Mouse (Mus musculus) naive thymus-derived CD4-positive, alpha-beta T cell, adult 2 months (primary cell): Measurements from ENCODE around the gene Zfp319.
A peak's percentile ranks its signal among the peaks of the same experiment; 100 is the strongest.
"Not testable (repeated sequence)": the region's sequence is repeated elsewhere in the genome, so short reads cannot be mapped to it uniquely, and the experiment has no call there.

ENCODE experiments used
- DNase-seq: peaks from one replicate; pipeline ENCODE4 v3.0.0-alpha.2; 2011; ENCODE audit warnings: low read depth

Gene Zfp319

DNA sequence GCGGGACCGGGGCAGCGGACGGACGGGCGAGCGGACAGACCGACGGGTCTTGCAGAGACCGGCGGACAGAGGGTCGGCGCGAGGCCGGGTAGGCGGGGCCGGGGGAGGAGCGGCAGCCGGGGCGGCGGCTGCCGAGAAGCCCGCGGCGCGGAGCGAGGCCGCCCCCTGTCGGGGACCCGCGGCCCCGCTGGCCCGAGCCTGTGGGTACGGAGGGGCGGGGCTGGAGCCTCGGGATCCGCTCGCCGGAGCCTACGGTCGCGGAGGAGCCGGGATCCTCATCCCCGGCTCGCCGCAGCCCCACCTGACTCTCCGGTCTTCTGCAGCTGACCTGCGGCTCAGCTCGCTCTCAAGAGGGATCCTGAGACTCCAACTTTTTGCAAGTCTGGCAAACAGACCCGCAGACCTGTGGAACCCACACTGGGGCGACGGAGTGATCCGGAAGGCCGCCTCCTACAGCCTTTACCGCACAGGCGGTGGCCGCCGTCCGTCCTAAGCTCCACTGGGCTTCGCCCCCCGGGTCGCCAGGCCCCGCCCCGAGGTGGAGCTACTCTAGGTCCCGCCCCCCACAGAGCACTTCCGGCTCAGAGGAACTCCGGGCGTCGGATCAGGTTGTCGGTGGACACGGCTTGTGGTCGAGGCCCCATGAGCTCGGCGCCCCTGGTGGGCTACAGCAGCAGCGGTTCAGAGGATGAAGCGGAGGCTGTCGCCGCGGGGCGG lies at the start of gene Zfp319, which contains the start of gene Usb1:
TSS of gene Zfp319 (minus strand) at position 231 of the 717 bp plus-strand sequence.
TSS of gene Usb1 (plus strand) at position 565 of the 717 bp plus-strand sequence.
- DNase-seq, result peak; percentile 94

DNA sequence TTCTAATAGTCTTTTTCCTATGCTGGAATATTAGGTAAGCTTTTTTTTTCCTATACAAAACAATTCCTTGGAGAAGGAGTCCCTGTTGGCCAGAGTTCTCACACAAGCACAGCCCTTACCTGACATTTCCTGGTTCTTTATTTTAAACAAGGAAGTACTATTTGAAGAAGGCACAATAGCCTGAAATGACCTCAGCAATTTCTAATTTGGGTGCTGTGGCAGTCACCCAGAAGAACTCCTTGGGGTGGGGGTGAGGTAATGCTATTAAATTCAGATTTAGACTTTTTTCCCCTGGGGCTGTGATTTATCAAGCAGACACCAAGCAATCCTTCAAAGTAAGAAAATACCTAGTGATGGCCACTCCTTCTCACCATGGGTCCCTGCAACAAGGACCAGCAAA lies 49.2 kb upstream of the Zfp319 start:
- no peak for DNase-seq

DNA sequence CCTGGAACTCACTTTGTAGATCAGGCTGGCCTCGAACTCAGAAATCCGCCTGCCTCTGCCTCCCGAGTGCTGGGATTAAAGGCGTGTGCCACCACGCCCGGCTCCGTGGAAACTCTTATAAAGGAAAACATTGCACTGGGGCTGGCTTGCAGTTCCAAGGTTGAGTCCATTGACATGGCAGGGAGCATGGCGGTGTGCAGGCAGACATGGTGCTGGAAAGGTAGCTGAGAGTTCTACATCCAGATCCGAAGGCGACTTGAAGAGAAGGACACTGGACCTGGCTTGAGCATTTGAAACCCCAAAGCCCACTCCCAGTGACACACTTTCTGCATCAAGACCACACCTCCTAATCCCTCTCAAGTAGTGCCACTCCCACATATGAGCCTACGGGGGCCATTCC lies 47.2 kb upstream of the Zfp319 start:
- DNase-seq, result not testable (repeated sequence)

DNA sequence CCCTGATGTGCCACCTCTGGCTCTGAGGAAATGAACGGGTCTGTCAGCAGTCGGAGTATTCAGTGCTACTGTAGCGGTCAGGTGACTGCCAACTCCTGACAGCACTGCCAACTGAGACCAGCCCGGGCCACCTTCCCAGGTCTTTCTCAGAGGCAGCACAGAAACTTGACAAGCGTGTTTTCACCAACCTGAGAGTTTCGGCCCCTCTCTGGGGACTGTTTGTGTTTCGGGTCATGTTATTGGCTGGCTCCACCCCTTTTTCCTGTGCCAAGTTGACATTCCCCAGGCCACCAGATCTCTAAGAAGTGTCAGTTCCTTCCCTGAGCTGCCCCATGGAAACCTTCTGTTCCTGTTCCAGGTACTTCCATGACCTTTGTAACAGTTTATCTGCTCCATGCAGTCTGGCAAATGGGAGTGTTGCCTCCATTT lies 46.1 kb upstream of the Zfp319 start:
- DNase-seq, result no peak

DNA sequence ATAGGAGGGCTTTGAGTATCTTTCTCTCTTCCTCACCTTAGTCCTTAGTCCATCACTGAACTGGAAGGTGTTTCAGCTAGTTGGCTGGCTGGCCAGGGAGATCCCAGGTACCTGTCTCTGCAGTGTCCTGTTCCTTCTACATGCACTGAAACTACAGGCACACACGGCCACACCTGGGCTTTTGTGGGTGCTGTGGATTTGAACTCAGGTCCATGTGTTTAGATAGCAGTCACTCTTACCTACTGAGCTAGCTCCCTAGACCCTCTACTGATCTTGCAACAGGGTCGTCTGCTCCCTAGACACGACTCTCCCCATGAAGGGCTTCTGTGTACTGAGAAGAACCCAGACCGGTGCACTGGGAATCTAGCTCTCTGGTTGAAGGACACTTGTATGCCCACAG lies 45.4 kb upstream of the Zfp319 start:
- no peak for DNase-seq

DNA sequence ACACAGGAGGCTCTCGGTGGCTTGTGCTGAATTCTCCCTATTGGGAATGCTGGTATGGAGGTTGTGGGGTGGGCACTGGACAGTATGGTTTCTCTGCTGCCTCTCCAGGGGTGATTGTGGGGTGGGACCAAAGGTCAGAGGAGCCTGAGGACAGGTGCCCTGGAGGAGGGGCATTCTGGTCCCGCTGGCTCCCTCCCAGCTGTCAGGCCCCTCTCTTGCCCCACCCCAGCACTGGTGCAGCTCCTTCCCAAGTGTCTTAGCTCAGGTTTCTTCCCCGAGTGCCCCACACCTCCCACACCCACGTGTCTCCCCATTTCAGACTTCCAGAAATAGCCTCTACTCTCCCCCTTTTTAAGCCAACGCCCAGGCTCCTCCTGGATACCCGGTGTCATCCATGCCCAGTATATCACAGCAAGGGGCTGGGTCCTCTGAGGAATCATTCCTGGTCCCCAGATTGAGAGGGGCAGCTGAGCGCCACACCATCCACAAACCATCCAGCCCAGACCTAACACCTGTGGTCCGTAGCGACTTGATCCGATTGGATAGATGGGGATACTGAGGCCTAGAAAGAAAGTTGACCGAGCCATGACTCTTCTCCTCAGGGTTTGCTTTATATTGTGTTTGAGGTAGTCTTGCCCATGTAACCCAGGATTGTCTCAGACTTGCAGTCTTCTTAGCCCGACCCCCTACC lies 44.7 kb upstream of the Zfp319 start:
- DNase-seq, result no peak

DNA sequence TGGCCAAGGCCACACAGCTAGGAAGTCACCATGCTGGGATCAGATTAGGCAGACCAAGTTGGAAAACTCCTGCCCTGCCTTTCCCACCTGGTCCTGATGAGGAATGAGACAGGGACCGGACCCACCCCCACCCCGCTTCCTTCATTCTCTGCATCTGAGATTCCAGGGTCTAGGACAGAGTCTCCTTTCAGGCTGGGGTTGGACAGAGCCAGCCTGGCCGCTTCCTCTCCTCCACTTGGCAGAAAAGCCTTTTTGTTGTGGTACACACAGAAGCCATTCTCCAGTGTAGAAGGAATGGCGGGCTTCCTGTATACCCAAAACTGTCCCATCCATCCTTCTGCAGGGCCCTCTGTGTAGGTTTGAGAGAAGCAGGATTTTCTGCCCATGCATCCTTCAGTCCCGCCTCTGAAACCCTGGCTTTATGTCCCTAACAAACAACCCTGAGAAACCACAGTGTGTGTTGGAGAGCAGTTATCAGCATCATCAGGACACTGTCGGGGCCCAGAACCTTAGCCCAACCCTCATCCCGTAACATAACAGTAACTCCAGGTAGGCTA lies 43.7 kb upstream of the Zfp319 start:
- DNase-seq, result no peak

DNA sequence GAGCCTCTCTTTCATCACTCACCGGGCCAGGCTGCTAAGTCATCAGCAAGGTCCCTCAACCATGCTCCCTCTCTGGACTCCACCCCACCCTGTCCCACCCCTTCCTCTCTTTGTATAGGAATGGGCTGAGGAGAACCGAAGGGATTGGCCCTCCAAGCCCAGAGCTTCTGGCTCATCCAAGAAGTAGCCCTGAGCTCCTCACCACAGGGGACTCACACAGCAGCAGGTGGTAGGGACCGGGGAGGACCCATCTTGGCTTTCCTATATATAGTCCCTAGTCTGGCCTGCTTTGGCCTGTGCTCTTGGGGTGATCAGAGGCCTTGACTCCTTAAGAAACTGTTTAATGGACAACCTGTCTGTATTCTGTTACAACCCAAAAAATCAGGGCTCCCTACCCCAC lies 42.7 kb upstream of the Zfp319 start:
- DNase-seq, result no peak

DNA sequence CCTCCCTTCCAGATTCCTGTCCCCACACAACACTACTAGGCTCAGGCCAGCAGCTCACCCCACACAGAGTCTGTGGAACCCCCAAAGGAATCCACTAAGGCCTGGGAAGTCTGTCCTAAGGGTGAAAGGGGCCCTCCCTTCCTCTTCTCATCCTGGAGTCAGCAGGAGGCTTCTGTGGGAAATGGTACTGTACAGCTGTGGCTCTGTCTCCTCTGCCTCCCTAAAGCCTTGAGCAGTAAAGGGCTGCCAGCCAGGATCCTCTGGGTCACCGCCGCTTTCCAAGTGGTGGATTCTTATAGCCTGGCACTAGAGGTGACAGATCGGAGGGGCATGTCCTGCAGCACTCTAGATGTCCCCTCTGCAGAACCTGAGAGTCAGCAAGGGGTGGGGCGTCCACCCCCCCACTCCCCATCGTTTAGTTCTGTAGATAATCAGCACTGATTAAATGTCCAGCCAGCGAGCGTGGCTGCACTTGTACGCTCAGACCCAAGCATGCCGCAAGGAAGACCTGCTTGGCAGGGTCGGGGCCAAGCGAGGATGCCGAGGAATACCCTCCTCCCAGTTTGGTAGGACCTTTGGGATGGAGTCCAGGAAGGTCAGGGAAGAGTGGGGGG lies 41.7 kb upstream of the Zfp319 start:
- DNase-seq, result no peak

DNA sequence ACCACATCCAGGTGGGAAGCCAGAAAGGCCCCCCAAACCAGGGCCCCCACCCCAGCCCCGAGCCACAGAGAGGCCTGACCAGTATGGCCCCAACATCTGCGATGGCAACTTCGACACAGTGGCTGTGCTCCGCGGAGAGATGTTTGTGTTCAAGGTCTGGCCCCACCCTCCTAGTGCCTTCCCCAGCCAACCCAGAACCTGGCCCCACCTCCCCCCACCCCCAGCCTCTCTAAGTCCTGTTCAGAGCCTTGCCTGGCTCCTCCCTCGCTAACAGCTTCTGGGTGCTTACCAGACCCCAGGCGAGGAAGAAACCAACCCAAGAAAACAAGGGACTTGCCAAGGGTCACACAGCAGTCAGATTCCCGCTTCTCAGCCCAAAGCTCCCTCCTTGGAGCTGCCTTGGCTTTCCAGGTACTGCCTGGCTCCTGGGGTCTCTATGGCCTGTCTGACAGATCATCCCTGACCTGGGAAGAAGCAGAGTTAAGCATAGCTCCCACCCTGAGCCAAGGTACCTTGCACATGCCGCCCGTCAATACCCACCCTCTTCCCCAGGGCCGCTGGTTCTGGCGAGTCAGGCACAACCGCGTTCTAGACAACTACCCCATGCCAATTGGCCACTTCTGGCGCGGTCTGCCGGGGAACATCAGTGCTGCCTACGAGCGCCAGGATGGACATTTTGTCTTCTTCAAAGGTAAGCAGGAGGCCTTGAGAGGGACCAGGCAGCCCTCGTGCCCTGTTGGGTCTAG lies 38.0 kb upstream of the Zfp319 start:
- peak; percentile 81 for DNase-seq

DNA sequence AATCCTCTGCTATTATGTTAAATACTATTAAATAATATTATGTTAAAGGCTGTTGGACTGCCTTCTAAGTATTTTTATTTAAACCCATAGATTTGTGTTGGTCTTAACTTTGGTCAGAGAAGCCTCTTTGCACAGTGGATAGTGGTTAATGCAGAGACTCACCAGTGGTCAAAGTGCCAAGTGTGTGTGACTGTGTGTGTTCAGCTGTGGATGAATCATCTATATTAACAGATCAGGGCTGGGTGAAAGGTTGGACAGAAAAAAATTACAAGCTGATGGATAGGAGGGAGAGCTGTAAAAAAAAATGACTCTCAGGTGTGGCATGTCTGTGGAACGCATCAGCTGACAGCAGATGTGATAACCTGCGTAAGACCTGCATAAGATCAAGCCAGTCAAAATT lies 32.1 kb upstream of the Zfp319 start:
- no peak for DNase-seq

DNA sequence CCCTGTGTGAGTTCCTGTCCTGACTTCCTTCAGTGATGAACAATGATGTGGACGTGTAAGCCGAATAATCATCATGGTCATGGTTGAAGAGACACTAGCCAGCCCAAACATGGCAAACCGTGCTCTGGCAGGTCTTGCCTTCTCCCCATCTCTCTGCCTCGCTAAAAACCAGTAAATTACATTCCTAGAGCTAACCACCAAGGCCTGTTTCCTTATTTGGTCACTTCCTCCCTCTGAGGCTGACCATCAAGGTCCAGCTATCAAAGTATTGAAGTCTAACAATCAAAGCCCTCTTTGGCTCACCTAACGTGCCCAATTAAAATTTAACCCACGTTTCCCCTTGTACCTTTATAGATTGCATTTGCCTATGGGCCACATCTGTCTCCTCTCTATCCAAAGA lies 30.5 kb upstream of the Zfp319 start:
- DNase-seq, result no peak

DNA sequence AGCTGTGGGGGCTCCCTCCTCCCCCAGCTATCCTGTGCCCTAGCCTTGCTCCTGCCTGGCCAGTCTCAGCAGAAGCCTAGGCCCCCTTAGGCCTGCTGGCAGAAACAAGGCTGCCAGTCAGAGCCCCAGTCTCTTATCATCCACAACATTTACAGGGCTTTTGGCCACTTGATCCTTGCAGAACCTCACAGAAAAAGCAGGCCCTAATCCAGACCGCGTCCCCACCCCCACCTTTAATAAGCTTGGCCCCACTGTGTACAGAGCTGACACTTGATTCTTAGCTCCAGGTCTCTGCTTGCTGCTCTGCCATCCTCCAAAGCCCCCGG lies 29.2 kb upstream of the Zfp319 start:
- no peak for DNase-seq

DNA sequence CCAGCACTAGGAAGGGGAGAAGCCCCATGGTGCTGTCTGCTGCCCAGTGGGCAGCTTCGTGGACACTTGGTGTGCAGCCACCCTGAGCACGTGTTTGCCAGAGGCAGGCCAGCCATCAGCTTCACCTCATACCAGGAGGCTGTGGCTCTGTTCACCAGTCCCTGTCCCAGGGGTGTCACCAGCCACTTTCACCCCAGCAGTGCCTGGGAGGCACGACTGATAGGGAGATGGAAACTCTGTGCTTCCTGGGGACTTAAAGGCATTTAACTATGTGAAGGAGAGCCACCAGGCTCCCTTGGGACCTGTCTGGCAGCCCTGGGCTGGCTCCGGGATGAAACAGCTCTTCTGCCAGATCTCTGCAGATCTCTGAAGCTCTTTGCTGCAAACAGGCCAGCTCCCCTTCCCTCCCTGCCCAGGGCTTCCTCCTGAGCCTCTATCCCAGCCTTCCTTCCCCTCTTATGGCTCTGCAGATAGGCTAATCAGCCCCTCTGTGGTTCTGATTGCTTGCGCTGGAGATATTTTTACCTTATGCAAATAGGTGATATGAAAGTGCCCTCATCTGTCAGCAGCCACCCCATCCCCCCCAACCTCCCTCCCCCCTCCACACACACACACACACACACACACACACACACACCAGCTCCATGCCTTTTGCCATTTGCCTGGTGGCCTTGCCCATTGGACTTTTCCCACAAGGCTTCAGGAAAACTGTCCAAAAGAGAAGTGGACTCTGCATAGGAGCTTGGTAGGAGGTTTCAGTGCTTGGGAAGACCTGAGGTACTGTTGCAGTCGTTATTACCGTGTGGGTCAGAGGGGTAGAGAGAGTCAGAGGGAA lies 28.6 kb upstream of the Zfp319 start:
- no peak for DNase-seq

DNA sequence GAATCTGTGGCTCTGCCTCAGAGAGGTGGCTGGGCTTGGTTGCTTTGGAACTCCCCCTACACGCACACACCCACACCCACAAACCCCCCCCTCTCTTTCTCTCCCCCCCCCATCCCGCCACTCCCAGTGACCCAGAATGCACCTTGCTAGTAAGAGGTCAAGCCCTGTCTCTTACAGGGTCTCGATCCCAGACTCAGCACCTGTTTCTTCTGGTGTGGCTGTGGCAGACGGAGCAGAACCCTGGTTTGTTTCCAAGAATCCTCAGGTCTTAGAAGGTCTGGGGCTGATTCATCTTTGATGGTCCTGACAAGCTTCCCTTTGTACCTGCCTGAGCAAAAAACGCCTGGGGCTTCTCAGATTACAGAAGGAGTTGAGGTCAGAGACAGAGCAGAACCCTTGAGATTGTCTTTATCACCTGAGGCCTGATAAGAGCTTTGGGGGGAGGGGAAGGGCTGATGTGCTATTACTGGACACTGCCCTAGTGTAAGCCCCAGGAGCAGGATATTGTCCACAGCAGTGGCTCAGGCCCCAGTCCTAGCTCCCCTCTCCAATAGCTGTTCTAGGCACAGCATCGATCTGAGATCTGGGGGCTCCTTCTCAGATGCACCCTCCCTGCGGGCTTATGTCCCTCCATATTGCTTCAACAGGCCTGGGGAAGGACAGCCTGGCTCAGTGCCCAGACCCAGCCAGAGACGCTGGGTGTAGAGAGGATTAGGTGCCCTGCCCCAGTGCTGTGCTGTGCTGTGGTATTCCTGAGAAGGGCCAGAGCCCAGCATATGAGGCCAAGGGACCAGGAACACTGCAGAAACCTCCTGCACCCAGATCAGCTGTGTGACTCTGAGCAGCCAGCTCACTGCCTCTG lies 27.0 kb upstream of the Zfp319 start:
- DNase-seq, result no peak

DNA sequence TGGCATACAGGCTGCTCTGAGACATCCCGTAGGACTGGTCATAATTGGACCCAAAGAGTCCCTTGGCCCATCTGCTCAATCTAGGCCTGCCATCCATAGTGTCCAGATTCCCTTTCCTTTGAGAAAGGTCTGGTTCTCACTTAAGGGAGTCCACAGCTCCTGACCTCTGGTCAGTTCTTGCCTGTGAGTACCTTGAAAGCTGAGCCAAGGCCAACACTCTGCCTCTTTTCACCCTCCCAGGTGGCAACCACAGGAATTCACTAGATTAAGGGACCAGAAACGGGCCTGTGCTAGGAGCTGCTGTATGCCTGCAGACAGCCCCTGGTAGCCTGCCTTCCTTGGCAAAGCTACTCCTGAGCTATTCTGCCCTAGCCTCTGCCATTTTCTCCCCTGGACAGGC lies 22.9 kb upstream of the Zfp319 start:
- no peak for DNase-seq

DNA sequence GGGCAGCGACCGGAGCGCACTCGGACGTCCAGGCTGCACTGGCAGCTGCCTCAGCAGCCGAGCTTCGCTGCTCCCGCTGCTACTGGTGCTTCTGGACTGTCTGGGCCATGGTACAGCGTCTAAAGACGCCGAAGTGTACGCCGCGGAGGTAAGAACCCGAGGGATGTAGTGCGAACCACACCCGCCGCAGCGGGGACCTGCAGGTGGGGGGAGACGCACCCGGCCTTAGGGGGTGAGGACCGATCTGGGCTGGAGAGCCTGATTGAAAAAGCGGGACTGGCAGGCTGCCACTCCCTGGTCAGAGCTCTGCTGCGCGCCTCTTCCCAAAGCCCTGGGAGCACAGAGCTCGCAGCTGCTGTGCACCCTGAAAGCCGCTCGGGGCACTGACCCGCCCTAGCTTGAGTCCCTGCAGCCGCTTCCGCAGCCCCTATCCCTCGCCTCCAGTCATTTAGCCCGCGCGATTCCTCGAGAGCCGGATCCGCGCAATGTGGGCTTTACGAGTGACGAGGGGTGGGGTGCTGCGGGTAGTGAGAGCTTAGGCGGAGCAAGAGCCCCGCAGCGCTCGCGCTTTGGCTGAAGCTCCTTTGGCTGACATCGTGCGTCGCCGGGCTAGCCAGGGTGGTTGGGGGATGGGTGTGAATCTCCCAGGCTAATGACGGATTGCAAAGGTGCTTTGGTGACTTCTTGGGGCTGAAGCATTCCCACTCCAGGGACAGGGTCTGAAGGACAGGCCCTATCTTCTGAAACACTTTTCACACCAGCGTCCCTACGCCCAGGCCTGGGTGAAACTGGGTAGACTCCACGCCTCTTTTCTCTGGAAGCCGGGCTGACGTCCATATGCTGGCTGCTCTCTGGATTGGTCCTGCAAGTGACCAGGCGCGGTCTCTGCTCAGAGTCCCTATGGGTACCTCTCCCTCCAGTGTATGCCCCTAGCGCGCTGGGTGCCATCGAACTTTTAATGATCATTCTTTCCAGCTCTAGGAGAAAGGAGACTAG lies 21.4 kb upstream of the Zfp319 start:
- DNase-seq, result peak; percentile 38

DNA sequence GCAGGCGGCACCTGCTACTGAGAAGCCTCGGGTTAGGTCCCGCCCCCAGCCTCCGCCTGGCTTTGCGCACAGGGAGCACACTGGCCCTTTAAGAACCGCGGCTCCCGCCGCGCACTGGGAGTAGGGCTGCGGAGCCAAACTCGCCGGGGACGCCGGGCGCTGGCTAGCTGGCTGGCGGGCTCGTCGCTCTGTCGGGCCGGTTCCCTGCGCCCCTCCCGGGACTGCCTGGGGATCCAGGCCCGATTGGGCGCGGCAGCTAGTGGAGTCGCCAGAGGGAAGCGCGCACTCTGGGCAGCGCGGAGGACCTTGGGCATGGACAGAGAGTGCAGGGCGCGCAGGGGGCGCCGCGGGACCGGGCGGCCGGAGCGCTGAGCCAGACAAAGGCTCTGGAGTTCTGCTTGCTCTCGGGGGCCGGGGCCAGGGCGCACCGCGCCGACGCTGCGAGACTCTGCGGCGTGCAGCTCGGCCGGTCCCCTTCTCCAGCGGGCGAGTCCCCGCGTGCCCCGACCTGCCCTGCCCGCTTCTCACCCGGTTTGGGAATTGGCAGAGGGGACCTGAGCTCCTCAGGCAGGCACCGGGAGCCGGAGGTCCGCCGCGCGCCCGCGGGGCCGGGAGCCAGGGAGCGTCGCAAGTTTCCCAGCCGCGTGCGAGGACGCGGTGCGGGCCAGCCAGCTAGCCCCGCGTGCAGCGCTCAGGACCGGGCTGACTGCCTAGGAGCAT lies 20.6 kb upstream of the Zfp319 start, which contains the start of gene Mmp15:
TSS of gene Mmp15 (plus strand) at position 118 of the 720 bp plus-strand sequence.
- DNase-seq, result peak; percentile 45
